Mouse (Mus musculus) ovary, adult 10 weeks (tissue): Measurements from ENCODE around the gene Ranbp10. TPM values are rescaled to one million over a fixed set of nuclear protein-coding genes. Genes with fewer than 3 reads are reported as not detected.

Source experiments
- polyA plus RNA-seq: library from polyadenylated mRNA; stranded (reverse); fragments of 350-450 nt; fragmentation: Illumina TruSeq; extraction: RNeasy Lipid Tissue Mini Kit (QIAGEN cat#74804); gene quantifications from one replicate; pipeline ENCODE4 v1.2.3, GENCODE M21; 2014

Gene Ranbp10
- 4.8 TPM for polyA plus RNA-seq

DNA sequence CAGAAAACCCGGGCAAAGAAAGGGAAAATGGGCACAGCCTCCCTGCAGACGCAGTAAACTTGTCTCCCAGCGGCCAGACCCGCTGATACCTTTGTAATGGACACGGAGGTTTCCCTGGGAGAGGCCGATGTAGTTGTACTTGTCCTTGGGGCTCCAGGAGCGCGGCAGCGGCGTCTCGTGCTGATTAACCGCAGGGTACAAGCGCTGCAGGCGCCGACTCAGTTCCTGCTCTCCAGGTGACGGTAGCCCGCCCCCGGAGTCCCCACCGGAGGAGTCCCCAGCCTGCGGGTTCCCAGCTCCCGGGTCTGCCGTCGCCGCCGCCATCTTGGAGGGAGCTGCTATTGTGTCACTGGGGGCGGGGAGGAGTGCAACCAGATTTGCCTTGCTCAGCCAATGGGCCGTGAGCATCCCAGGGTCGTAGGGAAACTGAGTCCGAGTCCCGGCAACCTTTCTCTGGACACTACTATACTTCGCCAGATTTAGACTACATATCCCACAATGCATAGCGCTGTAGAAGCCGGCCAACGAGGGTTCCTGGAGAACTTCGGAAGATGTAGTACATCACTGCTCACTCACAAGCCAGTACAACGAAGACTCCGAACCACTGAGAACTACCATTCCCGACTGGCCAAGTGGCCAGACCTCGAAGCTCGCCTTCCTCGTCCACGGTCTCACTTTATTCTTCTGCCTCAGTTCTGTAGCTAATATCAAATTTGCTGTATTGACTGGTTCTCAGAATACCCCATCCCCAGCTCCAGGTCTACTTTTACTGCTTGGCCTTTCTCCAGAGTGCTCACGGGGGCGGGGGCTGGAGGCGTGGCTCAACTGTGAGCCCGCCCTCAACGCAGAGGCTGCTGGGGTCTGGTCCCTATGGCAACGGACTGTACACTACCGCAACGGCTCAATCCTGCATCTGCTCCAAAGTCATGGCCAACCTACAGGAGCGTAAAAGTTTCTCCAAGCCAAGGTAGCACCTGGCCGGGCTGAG is at the start of gene Ranbp10, which contains the start of gene Tsnaxip1:
Ranbp10 (minus strand) TSS at position 490 of the 988 bp plus-strand sequence.
Tsnaxip1 (plus strand) TSS at position 871 of the 988 bp plus-strand sequence.

DNA sequence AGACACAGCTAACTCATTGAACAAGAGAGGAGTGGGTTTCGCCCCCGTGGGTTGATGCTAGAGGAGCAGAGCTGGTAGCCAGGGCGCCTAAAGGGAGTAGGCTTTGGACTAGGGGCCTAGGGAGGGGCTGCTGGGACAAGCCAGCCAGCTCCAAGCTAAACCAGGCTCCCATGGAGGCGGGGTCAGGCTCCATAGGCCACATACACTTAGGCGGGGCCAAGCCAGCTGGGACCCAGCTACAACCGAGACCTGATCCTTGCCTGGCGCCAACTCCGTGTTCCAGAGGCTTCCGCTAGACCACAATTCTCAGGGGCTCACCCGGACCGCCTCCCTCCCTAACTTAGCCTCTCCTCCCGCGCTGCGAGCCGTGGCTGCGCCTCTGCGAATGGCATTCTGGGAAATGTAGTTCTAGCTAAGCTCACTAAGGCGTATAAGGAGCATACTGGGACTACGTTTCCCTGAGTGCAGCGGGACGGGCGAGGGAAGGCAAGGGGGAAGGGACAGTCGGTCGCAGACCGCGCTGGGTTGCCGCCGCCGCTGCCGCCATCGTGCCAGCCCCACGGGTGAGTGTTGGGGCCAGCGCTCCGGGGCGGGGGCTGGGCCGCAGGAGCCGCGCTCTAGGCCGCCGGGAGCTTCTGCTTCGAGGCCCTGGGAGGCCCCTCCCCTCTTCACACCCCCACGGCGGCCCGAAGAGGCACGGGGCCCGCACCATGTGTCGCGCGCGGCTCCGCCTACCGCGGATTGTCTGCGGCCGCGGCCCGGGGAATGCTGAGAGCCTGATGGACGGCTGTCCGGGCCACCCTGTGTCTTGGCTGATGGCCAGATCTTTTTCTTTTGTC is 33.2 kb upstream of the Ranbp10 start, which contains the start of gene Nutf2:
Nutf2 (plus strand) TSS at position 438 of the 839 bp plus-strand sequence.

DNA sequence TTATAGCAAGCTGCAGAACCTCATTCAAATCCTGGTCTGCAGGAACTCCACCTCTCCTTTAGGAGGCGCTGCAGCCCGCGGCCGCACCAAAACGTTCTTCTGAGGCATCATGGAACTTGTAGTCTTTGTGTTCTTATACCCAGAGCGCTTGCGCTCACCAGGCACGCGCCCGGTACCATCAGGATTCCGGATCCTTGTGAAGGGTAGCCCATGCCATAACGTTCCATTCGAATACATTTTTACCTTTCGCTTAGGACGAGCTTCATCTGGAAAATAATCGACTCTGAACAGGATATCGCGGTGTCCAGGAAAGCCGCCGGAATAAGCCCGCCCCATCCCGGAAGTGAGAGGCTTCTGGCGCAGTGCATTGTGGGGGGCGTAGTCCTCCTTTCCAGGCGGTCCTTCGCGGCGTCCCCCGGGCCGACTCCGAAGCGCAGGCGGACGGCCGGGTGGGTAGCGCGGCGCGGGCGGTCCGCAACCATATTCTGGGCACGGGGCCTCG is 27.6 kb upstream of the Ranbp10 start, which contains the start of gene Thap11:
Thap11 (plus strand) TSS at position 418 of the 502 bp plus-strand sequence.

DNA sequence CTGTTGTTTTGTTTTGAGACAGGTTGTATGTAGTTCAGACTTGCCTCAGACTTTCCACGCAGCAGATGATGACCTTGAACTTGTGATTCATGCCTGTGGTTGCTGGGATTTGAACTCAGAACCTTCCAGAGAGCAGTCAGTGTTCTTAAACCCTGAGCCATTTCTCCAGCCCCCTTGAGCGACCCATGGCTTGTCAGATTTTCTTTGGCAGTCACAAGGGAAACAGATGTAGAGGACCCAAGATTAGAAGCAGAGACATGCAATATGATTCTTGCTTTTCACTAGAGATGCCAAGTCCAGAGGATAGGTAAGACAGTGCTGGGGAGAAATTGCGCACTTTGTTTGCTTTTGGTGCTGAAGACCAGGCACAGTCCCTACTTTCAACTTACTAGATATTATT is 26.0 kb upstream of the Ranbp10 start, which contains the start of gene Cenpt:
Cenpt (minus strand) TSS at position 101 of the 400 bp plus-strand sequence.

DNA sequence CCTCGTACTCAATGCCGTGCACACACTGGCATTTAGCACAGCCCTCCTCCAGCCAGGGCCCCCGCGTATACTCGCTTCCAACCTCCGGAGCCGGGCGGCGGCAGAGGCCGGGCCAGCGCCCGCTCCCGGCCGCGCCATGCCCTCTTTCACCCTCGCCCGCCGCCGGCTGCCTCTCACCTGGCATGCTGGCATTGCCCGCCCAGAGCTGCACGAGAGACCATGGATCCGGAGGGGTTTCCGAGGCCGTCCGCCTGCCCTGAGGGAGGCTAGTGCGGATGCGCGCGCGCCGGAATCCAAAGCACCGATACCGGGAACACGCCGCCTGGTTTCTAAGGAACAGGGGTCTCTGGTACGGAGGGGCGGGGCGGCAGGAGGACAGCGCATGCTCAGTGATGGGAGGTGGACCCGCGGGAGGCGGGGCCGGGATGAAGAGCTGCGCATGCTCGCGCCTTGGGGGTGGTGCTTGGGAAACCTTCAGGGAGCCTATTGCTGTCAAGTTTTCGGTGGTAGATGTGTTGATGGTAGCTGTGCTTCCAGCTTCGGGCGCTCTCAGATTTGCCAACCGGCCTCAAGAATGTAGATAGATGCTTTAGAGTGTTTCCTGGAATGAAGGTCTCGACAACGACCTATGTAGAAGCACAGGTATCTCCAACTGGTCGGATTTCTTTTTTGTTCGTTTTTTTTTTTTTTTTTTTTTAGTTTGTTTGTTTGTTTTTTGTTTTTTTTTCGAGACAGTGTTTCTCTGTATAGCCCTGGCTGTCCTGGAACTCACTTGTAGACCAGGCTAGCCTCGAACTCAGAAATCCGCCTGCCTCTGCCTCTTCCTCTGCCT is 68.7 kb downstream of the Ranbp10 start, which contains the start of gene Gfod2:
Gfod2 (minus strand) TSS at position 388 of the 832 bp plus-strand sequence.

Other genes starting within 250 kb of the Ranbp10 start
- 0.63 TPM for gene Ripor1, start 222.1 kb downstream of the Ranbp10 start, polyA plus RNA-seq
- gene Ctcf, start 190.8 kb downstream of the Ranbp10 start, polyA plus RNA-seq = 134 TPM
- gene Agrp, start 190.0 kb downstream of the Ranbp10 start, polyA plus RNA-seq = not detected
- gene Carmil2, start 141.1 kb downstream of the Ranbp10 start, polyA plus RNA-seq = not detected
- 1.3 TPM for gene Acd, start 126.2 kb downstream of the Ranbp10 start, polyA plus RNA-seq
- not detected for gene Pard6a, start 126.2 kb downstream of the Ranbp10 start, polyA plus RNA-seq
- gene 4933405L10Rik, start 119.7 kb downstream of the Ranbp10 start, polyA plus RNA-seq = not detected
- 0.54 TPM for gene Enkd1, start 119.1 kb downstream of the Ranbp10 start, polyA plus RNA-seq
- 0.48 TPM for gene Gfod2, start 68.7 kb downstream of the Ranbp10 start, polyA plus RNA-seq
- gene Tsnaxip1, start 381 bp upstream of the Ranbp10 start, polyA plus RNA-seq = 2.0 TPM
- 0.68 TPM for gene Cenpt, start 25.9 kb upstream of the Ranbp10 start, polyA plus RNA-seq
- gene Thap11, start 27.8 kb upstream of the Ranbp10 start, polyA plus RNA-seq = 15.2 TPM
- 94.3 TPM for gene Nutf2, start 33.2 kb upstream of the Ranbp10 start, polyA plus RNA-seq
- gene Edc4, start 53.5 kb upstream of the Ranbp10 start, polyA plus RNA-seq = 2.3 TPM
- not detected for gene Nrn1l, start 66.2 kb upstream of the Ranbp10 start, polyA plus RNA-seq
- 4.3 TPM for gene Pskh1, start 73.1 kb upstream of the Ranbp10 start, polyA plus RNA-seq
- gene Ctrl, start 106.5 kb upstream of the Ranbp10 start, polyA plus RNA-seq = not detected
- 0.94 TPM for gene Psmb10, start 111.1 kb upstream of the Ranbp10 start, polyA plus RNA-seq
- not detected for gene Lcat, start 116.0 kb upstream of the Ranbp10 start, polyA plus RNA-seq
- 3.5 TPM for gene Slc12a4, start 138.7 kb upstream of the Ranbp10 start, polyA plus RNA-seq
- not detected for gene Dpep3, start 152.1 kb upstream of the Ranbp10 start, polyA plus RNA-seq
- gene Dus2, start 164.0 kb upstream of the Ranbp10 start, polyA plus RNA-seq = 2.2 TPM
- gene Dpep2nb, start 178.6 kb upstream of the Ranbp10 start, polyA plus RNA-seq = not detected
- 5.1 TPM for gene Ddx28, start 184.5 kb upstream of the Ranbp10 start, polyA plus RNA-seq
- gene Nfatc3, start 231.5 kb upstream of the Ranbp10 start, polyA plus RNA-seq = 138 TPM